Mouse (Mus musculus) olfactory bulb, adult 2 months (tissue): ENCODE measurements around the gene Vmn1r41.

ENCODE experiments used
- CTCF ChIP-seq: fragments of 200-500 bp; IDR thresholded peaks from 2 replicates; pipeline ENCODE4 v1.5.1; 2012; ENCODE audit warnings: low read depth, mild to moderate bottlenecking, low read length, moderate library complexity; ENCODE audit not compliant: insufficient read depth
- POLR2A ChIP-seq: fragments of 200-500 bp; IDR thresholded peaks from 2 replicates; pipeline ENCODE4 v1.6.1; 2012; ENCODE audit warnings: mild to moderate bottlenecking, low read depth, low read length, moderate library complexity; ENCODE audit not compliant: insufficient read depth

- no peak for TF ChIP-seq CTCF
- TF ChIP-seq POLR2A, result no peak
Measured at GRCm38 (mm10) chr6:89718051-89718450, 22.5 kb upstream of the Vmn1r41 start.
